Comparison of ENCODE assay signal across 31 mouse cellular contexts in the genomic region with DNA sequence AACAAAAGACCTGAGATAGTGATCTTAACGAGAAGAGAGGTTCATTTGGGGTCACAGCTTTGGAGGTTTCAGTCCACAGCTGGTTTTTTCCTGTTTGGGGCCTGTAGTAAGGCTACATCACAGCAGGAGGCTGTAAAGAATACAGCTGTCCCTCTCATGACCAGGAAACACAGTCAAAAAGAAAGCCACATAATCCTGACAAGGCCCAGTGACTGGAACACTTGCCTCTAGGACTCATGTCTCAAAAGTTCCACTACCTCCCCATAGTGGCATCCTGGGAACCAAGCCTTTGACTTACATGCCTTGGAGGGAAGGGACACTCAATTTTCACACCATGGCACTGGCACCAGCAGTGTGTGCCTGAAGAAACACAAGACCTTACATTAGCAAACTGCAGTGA.
"Had no signal": no experiment of that assay in that cellular context is flagged by ENCODE, and none has a peak within 500 bp of the region (broad histone marks: within the 10 kb centered on the region; RNA-seq: fewer than 3 reads in every experiment).

No protein-coding gene starts in this region.

- H3K27me3 ChIP-seq: limb, embryonic 12.5 days; limb, embryonic 13.5 days; limb, embryonic 15.5 days; liver, embryonic 12.5 days; liver, embryonic 15.5 days; lung, embryonic 15.5 days; midbrain, embryonic 12.5 days; midbrain, embryonic 13.5 days; midbrain, embryonic 15.5 days; neural tube, embryonic 12.5 days had no signal

- H3K4me2 ChIP-seq: limb, embryonic 12.5 days; limb, embryonic 13.5 days; limb, embryonic 15.5 days; liver, embryonic 11.5 days; liver, embryonic 12.5 days; liver, embryonic 13.5 days; liver, embryonic 15.5 days; lung, embryonic 14.5 days; lung, embryonic 15.5 days; midbrain, embryonic 11.5 days; midbrain, embryonic 12.5 days; midbrain, embryonic 13.5 days; midbrain, embryonic 15.5 days; neural tube, embryonic 12.5 days had no signal

- H3K9me3 ChIP-seq: limb, embryonic 10.5 days; limb, embryonic 12.5 days; limb, embryonic 13.5 days; limb, embryonic 15.5 days; liver, embryonic 12.5 days; liver, embryonic 13.5 days; liver, embryonic 15.5 days; lung, embryonic 15.5 days; megakaryocyte, embryonic 14.5 days; midbrain, embryonic 10.5 days; midbrain, embryonic 12.5 days; midbrain, embryonic 13.5 days; midbrain, embryonic 15.5 days; neural tube, embryonic 12.5 days had no signal

- H3K27ac ChIP-seq: limb, embryonic 10.5 days; limb, embryonic 12.5 days; limb, embryonic 13.5 days; limb, embryonic 15.5 days; liver, embryonic 12.5 days; liver, embryonic 13.5 days; liver, embryonic 14.5 days; liver, embryonic 15.5 days; lung, embryonic 15.5 days; macrophage; midbrain, embryonic 10.5 days; midbrain, embryonic 12.5 days; midbrain, embryonic 13.5 days; midbrain, embryonic 15.5 days; neural tube, embryonic 12.5 days had no signal

- H3K4me1 ChIP-seq: liver, embryonic 12.5 days; liver, embryonic 13.5 days; liver, embryonic 15.5 days; megakaryocyte, embryonic 14.5 days; midbrain, embryonic 12.5 days; midbrain, embryonic 13.5 days; midbrain, embryonic 15.5 days had no signal

- H3K4me3 ChIP-seq: limb, embryonic 10.5 days; limb, embryonic 12.5 days; limb, embryonic 13.5 days; limb, embryonic 15.5 days; liver, embryonic 12.5 days; liver, embryonic 13.5 days; liver, embryonic 15.5 days; lung, embryonic 15.5 days; megakaryocyte, embryonic 14.5 days; midbrain, embryonic 10.5 days; midbrain, embryonic 12.5 days; midbrain, embryonic 13.5 days; midbrain, embryonic 15.5 days; neural tube, embryonic 12.5 days had no signal

- ATAC-seq: liver, embryonic 12.5 days; liver, postnatal 0 days; lung, postnatal 0 days; midbrain, embryonic 13.5 days; midbrain, embryonic 15.5 days; midbrain, embryonic 16.5 days had no signal

- H3K9ac ChIP-seq: limb, embryonic 12.5 days; limb, embryonic 13.5 days; limb, embryonic 15.5 days; liver, embryonic 12.5 days; liver, embryonic 13.5 days; liver, embryonic 14.5 days; liver, embryonic 15.5 days; liver, postnatal 0 days; lung, embryonic 14.5 days; lung, embryonic 15.5 days; midbrain, embryonic 12.5 days; midbrain, embryonic 13.5 days; midbrain, embryonic 15.5 days; neural tube, embryonic 12.5 days had no signal

- DNase-seq: left cerebral cortex, postnatal 4 days; liver; liver, embryonic 13.5 days; liver, postnatal 0 days; lung, adult 18-20 months; lung, adult 2 months; lung, embryonic 14.5 days; lung, postnatal 10 days; lung, postnatal 14 days; lung, postnatal 36 days; lung, postnatal 4 days; midbrain, embryonic 14.5 days had no signal

- H3K36me3 ChIP-seq: limb, embryonic 10.5 days; limb, embryonic 12.5 days; limb, embryonic 13.5 days; limb, embryonic 15.5 days; liver, embryonic 12.5 days; liver, embryonic 13.5 days; liver, embryonic 15.5 days; lung, embryonic 15.5 days; midbrain, embryonic 10.5 days; midbrain, embryonic 12.5 days; midbrain, embryonic 13.5 days; midbrain, embryonic 15.5 days; neural tube, embryonic 12.5 days had no signal
